Mouse (Mus musculus): ENCODE data around the gene Avil. TPM values are rescaled to one million over a fixed set of nuclear protein-coding genes. Genes with fewer than 3 reads are reported as not detected.
A peak's percentile ranks its signal among the peaks of the same experiment; 100 is the strongest.

Avil gene
- polyA plus RNA-seq, 1 experiment from 2014 or later: 0.20 TPM

- H3K27me3 ChIP-seq (replicated peaks; ENCODE audit: control insufficient read depth, insufficient read depth, low read length): no peaks in the 10 kb centered on the region
- H3K4me3 ChIP-seq (ENCODE audit: low read depth, low read length): peak overlapping the region; percentile 100
- WGBS: 3% methylated on average over 16 of the region's 16 CpGs
- TF ChIP-seq CTCF (IDR thresholded peaks at IDR 0.05; ENCODE audit: low read depth): no peak
- no peaks in the 10 kb centered on the region for H3K36me3 ChIP-seq (ENCODE audit: control insufficient read depth, insufficient read depth)
- peak overlapping the region; percentile 100 for H3K27ac ChIP-seq (ENCODE audit: low read depth, low read length)
- peaks cover 40% of the 10 kb centered on the region for H3K4me1 ChIP-seq (replicated peaks; ENCODE audit: control insufficient read depth, insufficient read depth, low read length)
- peak overlapping the region; percentile 99 for H3K9ac ChIP-seq (ENCODE audit: low read depth, low read length)
- no peaks in the 10 kb centered on the region for H3K9me3 ChIP-seq (ENCODE audit: control insufficient read depth)
- peak overlapping the region; percentile 73 for H3K4me2 ChIP-seq (replicated peaks; ENCODE audit: low read depth)
- no peak for ATAC-seq
These were observed 20.1 kb upstream of the Avil start for GRCm38 (mm10) chr10:126980221-126980932.

GRCm38 (mm10) chr10:126980933-126981530 is 19.5 kb upstream of the Avil start:
- Histone ChIP-seq H3K4me1 (replicated peaks; ENCODE audit: control insufficient read depth, insufficient read depth, low read length) (peaks cover 40% of the 10 kb centered on the region), H3K4me2 (replicated peaks; ENCODE audit: low read depth) (peak overlapping the region; percentile 73), H3K27me3 (replicated peaks; ENCODE audit: control insufficient read depth, insufficient read depth, low read length) (no peaks in the 10 kb centered on the region), H3K9me3 (ENCODE audit: control insufficient read depth) (no peaks in the 10 kb centered on the region), H3K36me3 (ENCODE audit: control insufficient read depth, insufficient read depth) (no peaks in the 10 kb centered on the region), H3K27ac (ENCODE audit: low read depth, low read length) (peak overlapping the region; percentile 100; the same call in 1 of the 2 replicates), H3K4me3 (ENCODE audit: low read depth, low read length) (peak overlapping the region; percentile 100), H3K9ac (ENCODE audit: low read depth, low read length) (peak overlapping the region; percentile 99)
- no peak for TF ChIP-seq CTCF (IDR thresholded peaks at IDR 0.05; ENCODE audit: low read depth)
- no peak for ATAC-seq
- WGBS: 14% methylated on average over 11 of the region's 11 CpGs

GRCm38 (mm10) chr10:126981746-126982145 is 18.8 kb upstream of the Avil start:
- no peak for ATAC-seq
- H3K4me1 ChIP-seq (replicated peaks; ENCODE audit: control insufficient read depth, insufficient read depth, low read length): peaks cover 39% of the 10 kb centered on the region

GRCm38 (mm10) chr10:126983193-126983725 is 17.2 kb upstream of the Avil start:
- Histone ChIP-seq H3K27me3 (replicated peaks; ENCODE audit: control insufficient read depth, insufficient read depth, low read length) (no peaks in the 10 kb centered on the region), H3K4me2 (replicated peaks; ENCODE audit: low read depth) (peak overlapping the region; percentile 73), H3K4me3 (ENCODE audit: low read depth, low read length) (peak overlapping the region; percentile 31), H3K27ac (ENCODE audit: low read depth, low read length) (peak overlapping the region; percentile 35; the same call in 1 of the 2 replicates), H3K9me3 (ENCODE audit: control insufficient read depth) (no peaks in the 10 kb centered on the region), H3K4me1 (replicated peaks; ENCODE audit: control insufficient read depth, insufficient read depth, low read length) (peaks cover 38% of the 10 kb centered on the region), H3K36me3 (ENCODE audit: control insufficient read depth, insufficient read depth) (0 out of 2 replicates have a peak, but pooled peaks cover 3% of the 10 kb centered on the region), H3K9ac (ENCODE audit: low read depth, low read length) (peak overlapping the region; percentile 49)
- ATAC-seq: no peak
- WGBS: 32% methylated on average over 14 of the region's 14 CpGs
- no peak for TF ChIP-seq CTCF (IDR thresholded peaks at IDR 0.05; ENCODE audit: low read depth)

More at GRCm38 (mm10) chr10:126981746-126982145, 18.8 kb upstream of the Avil start:
- TF ChIP-seq CTCF (IDR thresholded peaks at IDR 0.05; ENCODE audit: low read depth): no peak
- peak overlapping the region; percentile 49 for H3K9ac ChIP-seq (ENCODE audit: low read depth, low read length)
- H3K36me3 ChIP-seq (ENCODE audit: control insufficient read depth, insufficient read depth): 0 out of 2 replicates have a peak, but pooled peaks cover 3% of the 10 kb centered on the region
- peak overlapping the region; percentile 73 for H3K4me2 ChIP-seq (replicated peaks; ENCODE audit: low read depth)
- H3K9me3 ChIP-seq (ENCODE audit: control insufficient read depth): no peaks in the 10 kb centered on the region
- H3K4me3 ChIP-seq (ENCODE audit: low read depth, low read length): peak overlapping the region; percentile 31
- H3K27ac ChIP-seq (ENCODE audit: low read depth, low read length): peak overlapping the region; percentile 21; the same call in 1 of the 2 replicates
- WGBS: 47% methylated on average over 3 of the region's 3 CpGs
- no peaks in the 10 kb centered on the region for H3K27me3 ChIP-seq (replicated peaks; ENCODE audit: control insufficient read depth, insufficient read depth, low read length)

GRCm38 (mm10) chr10:126984189-126985004 is 16.1 kb upstream of the Avil start:
- no peak for ATAC-seq
- Histone ChIP-seq H3K4me2 (replicated peaks; ENCODE audit: low read depth) (peak overlapping the region; percentile 73), H3K27me3 (replicated peaks; ENCODE audit: control insufficient read depth, insufficient read depth, low read length) (no peaks in the 10 kb centered on the region), H3K9me3 (ENCODE audit: control insufficient read depth) (no peaks in the 10 kb centered on the region), H3K27ac (ENCODE audit: low read depth, low read length) (peak overlapping the region; percentile 31), H3K4me1 (replicated peaks; ENCODE audit: control insufficient read depth, insufficient read depth, low read length) (peaks cover 38% of the 10 kb centered on the region), H3K4me3 (ENCODE audit: low read depth, low read length) (no peak overlapping the region), H3K9ac (ENCODE audit: low read depth, low read length) (no peak overlapping the region), H3K36me3 (ENCODE audit: control insufficient read depth, insufficient read depth) (0 out of 2 replicates have a peak, but pooled peaks cover 3% of the 10 kb centered on the region)
- 22% methylated on average over 5 of the region's 5 CpGs for WGBS
- no peak for TF ChIP-seq CTCF (IDR thresholded peaks at IDR 0.05; ENCODE audit: low read depth)
